Mouse (Mus musculus) T-helper 1 cell (primary cell): ENCODE results near the gene Olfr628.
"Not testable (repeated sequence)": the region's sequence is repeated elsewhere in the genome, so short reads cannot be mapped to it uniquely, and the experiment has no call there.

Experiments
- in situ Hi-C: fragments of 300-600 bp; cut with MboI, MseI; formaldehyde crosslinking; loops from one replicate; pipeline ENCODE4 v1.15.1; 2025; ENCODE audit warnings: high pct_unique_total_duplicates

The Olfr628 gene

DNA sequence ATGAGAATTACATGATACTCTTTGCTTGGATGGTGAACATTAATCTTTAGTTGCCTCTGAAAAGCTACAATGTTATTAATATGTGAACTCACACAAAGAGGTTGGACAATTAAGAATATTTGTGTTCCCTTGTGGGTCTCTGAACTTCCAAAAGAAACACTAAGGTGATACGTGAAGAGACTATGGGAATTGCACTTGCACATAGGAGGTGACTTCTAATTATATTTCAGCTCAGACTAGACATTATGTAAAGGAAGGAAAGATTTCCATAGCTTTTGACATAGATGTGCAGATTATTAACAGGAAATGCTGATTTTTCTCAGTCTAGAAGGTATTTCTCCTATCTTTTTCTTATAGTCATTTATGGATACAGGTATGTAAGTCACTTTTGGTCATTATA lies at the start of gene Olfr628:
TSS of gene Olfr628 (plus strand) at position 301 of the 400 bp plus-strand sequence.
- in situ Hi-C loops, result no loop called here

DNA sequence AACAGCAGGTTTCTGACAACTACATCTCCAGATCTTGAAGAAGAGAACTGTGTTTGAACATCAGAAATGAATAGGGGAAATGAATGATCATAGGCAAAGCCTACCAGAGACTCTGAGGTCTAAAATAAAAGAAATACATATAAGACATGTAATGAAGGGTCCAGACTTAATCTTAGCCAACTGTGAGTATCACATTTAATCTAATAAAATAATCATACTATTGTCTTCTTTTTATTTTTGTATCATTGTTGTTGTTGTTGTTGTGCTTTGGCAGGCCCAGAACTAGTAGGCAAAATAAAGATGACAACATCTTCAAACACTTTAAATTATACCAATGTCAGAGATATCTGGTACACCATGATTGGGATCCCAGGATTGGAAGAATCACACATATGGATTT lies 47.8 kb upstream of the Olfr628 start, which contains the start of gene Olfr625-ps1:
TSS of gene Olfr625-ps1 (plus strand) at position 301 of the 400 bp plus-strand sequence.
- in situ Hi-C loops, result no loop called here

GRCm38 (mm10) chr7:103699469-103699868 lies 30.7 kb upstream of the Olfr628 start:
- in situ Hi-C loops, result no loop called here

DNA sequence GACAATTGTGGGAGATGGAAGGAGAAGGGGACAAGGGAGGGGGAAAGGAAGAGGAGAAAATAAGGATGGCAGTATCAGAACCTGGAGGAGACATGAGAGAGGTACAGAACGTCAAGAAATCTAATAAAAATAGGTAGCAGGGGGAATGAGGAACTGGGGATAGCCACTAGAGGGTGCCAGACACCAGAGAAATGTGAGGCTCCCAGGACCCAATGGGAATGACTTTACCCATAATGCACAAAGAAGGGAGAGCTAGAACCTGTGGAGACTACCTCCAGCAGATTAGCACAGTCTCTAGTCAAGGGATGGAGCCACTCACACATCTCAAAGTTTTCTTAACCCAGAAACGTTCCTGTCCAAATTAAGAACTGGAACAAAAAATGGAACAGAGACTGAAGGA lies 18.1 kb upstream of the Olfr628 start:
- in situ Hi-C loops, result loop anchor here (10.0 kb wide), 1 partner anchor 233 kb away; the partner anchor contains the start of gene Olfr633

- in situ Hi-C loops, result loop anchor here (10.0 kb wide), 1 partner anchor 230 kb away; the partner anchor contains the start of gene Olfr633
These were observed 15.8 kb upstream of the Olfr628 start, which contains the start of gene Olfr243 for GRCm38 (mm10) chr7:103714371-103714770. Gene Olfr243, plus strand, starts transcription at chr7:103714671.

- in situ Hi-C loops, result loop anchor here (10.0 kb wide), 1 partner anchor 228 kb away; the partner anchor contains the start of gene Olfr633
These were observed 13.8 kb upstream of the Olfr628 start for GRCm38 (mm10) chr7:103716398-103716797.

- in situ Hi-C loops, result no loop called here
These were observed 14.7 kb downstream of the Olfr628 start, which contains the start of gene Olfr629 for GRCm38 (mm10) chr7:103744843-103745242. Gene Olfr629, minus strand, starts transcription at chr7:103744943.

DNA sequence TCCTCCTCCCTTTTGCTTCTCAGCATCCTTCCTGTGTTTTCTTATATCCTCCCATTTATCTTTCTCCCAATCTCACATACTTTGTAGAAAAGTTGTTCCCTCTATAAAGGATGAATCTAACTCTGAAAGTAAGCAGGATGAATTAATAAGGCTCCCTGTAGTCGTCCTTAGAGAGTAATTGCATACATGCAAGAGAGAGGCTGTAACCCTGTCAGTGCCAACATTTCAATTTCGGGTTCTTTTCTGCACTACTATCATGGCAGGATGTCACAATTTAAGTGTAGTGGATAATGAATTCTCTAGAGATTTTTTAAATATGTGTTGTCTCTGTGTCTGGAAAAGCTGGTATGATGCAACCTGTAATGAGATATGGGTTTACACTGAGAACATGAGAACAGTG lies 27.1 kb downstream of the Olfr628 start, which contains the start of gene Olfr630:
TSS of gene Olfr630 (minus strand) at position 101 of the 400 bp plus-strand sequence.
- in situ Hi-C loops, result no loop called here

- in situ Hi-C loops, result not testable (repeated sequence)
These were observed 32.0 kb downstream of the Olfr628 start for GRCm38 (mm10) chr7:103762212-103762611.

- in situ Hi-C loops, result not testable (repeated sequence)
These were observed 37.5 kb downstream of the Olfr628 start for GRCm38 (mm10) chr7:103767687-103768086.

DNA sequence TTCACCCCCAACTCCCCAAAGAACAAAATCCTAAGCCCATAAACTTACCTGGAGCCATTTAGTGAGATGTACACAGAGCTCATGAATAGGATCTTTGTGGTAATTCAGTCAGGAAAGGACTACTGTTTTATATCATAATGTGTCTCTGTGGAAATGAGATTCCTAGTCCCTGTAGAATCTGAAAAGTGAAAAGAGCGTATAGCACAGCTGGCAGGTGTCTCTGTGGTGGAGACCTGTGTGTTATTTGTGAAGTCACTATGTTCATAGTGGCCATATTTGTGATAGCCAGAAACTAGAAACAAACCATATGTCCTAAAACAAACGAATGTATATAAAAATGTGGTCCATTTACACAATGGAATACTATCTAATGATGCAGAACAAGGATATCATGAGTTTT lies 41.3 kb downstream of the Olfr628 start, which contains the start of gene Olfr69:
TSS of gene Olfr69 (minus strand) at position 101 of the 400 bp plus-strand sequence.
- in situ Hi-C loops, result no loop called here

GRCm38 (mm10) chr7:103777652-103778051 lies 47.5 kb downstream of the Olfr628 start:
- in situ Hi-C loops, result not testable (repeated sequence)

GRCm38 (mm10) chr7:103779598-103779997 lies 49.4 kb downstream of the Olfr628 start, which contains the start of gene Olfr68:
Gene Olfr68, minus strand, starts transcription at chr7:103779698.
- in situ Hi-C loops, result no loop called here
